Mouse (Mus musculus): ENCODE measurements around the gene Tmem246.

Tmem246 gene

DNA sequence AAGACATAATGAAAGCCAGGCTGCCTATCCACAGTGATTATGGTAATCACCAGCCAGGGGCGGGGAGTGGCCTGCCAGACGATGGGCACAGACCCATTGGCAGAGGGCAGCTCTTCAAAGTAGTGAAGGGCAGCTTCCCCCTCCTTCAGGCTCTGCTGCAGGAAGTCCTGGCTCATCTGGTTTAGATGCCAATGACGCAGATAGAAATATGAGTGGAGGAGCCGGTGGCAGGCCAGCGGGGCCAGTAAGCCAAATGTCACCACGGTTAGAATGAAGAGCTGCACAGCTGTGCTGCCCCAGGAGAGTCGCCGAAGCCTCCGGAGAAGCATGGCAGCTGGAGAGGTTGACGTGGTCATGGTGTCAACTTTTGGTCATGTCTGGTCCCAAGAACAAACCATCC is 10.9 kb downstream of the Tmem246 start:
- TF ChIP-seq GATA4 (IDR thresholded peaks at IDR 0.05; ENCODE audit: insufficient replicate concordance, low read length), result no peak

DNA sequence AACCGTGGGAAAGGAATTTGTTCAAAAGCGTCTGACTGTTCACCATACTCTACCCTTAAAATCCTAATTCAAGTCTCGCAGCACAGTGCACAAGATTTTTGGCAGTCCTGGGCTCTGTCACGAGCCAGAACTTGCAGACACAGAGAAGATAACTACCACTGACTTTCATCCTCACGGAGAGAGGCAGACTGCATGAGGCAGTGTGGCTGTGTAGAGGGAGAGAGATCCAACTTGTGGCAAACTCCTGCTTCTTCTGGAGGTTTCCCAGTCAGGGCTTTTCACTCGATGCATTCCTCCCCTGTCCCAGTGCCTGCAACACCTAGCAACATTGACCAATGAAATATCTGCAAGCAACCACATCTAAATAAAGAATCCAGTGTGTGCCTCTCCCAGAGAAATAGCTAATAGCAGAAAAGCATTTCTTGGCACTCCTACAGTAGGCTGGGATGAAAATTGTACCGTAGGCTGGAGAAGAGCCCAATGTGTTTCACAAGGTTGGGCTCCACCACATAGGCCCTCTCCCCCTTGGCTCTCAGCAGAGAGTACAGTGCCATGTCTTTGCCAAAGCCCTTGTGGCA is 12.1 kb downstream of the Tmem246 start:
- TF ChIP-seq GATA4 (IDR thresholded peaks at IDR 0.05; ENCODE audit: insufficient replicate concordance, low read length), result no peak

DNA sequence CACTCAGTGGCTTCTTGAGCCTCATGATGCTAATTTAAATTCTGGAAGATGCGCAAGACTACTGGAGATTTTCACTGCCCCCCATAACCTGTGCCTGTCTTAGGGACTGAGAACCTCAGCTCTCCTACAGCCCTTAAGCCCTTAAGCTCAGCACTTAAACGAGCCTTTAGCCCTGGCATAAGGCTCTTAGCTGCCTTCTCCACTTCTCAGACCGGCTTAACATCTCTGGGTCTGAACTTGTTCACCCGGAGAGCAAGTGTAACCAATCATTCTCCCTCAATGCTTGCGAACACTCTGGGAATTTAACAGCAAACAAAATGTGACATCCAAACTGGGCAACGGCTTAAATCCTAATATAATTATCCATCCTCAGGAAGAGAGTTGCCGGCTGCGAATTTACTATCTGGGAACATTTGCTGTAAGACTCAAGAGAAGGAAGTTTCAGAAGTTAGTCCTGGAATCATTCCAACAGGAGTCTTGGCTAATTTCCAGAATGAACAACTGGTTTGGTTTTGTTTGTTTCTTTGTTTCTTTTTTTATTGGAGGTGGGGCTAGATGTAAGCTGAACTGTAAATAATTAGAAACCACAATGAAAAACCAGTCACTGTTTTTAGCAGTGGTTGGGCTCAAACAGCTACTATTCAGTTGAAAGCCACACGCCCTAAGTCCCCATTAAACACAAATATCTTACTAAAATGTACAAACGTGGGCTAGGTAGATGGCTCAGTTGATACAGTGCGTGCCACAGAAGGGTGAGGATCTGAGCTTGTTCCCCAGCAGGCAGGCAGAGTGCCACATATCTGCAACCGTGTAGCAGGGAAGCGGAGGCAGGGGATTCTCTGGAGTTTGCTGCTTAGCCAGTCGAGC is 13.5 kb downstream of the Tmem246 start:
- TF ChIP-seq GATA4 (IDR thresholded peaks at IDR 0.05; ENCODE audit: insufficient replicate concordance, low read length), result no peak

DNA sequence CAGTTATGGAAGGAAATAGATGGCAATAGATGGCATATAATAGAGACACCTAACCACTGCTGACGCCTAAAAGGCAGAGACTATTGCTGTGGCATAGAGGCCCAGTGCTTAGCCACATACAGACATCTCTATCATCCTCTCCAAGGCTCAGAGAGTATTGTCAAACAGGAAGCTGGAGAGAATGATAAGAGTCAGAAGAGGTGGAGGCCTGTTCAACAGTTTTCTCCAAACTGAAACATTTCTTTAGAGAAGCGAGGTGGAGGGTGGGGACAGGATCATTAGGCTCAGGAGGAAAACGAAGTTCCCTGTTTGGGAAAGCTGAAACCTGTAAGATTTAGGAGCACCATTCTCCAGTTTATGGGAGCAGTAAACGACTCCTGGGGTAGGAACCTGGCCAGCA is 16.4 kb downstream of the Tmem246 start:
- TF ChIP-seq GATA4 (IDR thresholded peaks at IDR 0.05; ENCODE audit: insufficient replicate concordance, low read length), result no peak

DNA sequence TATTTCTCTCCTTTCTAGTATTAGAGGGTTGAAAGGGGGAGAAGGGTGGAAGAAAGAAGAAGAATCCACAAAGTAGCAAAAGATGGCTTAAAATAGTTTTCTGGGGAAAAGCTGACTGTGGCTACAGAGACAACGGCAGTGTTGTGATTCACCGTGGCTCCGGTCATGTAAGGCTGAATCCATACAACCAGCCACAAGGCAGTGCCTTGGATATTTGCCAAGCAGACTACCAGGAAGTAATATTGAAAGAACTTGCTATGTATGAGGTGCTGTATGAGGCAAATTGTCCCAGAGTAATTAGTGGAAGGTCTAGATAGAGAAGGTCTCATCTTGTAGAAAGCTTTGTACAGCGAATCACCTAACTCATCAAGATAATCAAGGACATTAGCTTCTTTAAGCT is 25.5 kb downstream of the Tmem246 start:
- TF ChIP-seq GATA4 (IDR thresholded peaks at IDR 0.05; ENCODE audit: insufficient replicate concordance, low read length), result no peak

DNA sequence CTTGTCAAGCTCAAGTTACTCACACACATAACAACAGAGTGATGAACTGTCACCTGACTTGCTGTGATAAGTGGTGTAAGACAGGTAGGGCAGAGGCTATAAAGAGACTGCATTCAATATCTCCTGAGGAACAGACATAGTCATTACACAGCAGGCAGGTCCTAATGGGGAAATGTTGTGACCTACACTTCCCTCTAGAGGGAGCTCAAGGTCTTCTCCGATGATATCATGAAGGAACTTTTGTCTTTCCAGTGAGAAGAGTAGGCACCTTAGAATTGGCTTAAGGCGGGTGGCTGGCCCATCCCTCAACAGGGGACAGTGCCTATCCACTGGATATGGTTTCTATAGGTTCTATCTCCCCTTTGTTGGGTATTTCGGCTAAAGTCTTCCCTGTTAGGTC is 30.1 kb downstream of the Tmem246 start:
- no peak for TF ChIP-seq GATA4 (IDR thresholded peaks at IDR 0.05; ENCODE audit: insufficient replicate concordance, low read length)

DNA sequence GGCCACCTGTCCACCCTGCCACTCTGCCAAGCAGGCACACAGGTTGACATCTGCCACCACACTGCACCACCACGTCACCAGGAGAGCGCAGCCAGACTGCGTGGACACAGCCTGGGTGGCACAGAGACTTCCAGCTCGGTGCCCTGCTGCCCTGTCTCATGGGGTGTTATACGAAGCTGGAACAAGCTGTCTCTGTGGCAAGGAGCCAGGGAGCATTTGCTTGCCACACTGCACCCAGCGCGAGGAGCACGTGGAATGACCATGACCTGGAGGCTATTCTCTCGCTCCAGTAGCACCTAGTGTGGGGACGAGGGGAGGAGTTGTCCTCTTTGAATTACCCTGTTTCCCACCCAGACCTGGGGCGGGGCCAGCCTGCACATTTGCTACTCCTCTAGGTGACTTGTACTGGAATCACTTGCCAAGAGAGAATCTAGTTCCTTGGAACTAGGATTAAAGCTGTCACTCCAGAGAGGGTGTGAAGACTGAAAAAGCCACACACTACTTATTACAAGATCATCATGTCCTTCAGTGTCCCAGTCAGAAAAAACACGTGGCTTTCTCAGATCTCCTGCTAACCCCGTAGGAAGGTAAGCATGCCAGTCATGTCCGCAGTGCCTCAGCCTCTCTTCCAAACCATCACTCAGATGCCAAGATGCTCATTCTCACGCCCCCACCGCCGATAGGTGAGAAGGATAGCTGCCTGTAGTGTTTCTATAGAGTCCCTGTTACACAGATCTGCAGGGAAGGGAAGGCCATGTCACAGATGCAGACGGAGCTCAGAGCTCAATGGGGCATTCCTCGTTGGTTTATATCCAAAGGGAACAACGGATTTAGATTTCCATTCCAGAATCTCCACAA is 37.5 kb downstream of the Tmem246 start:
- peak; percentile 33; the same call in 1 of the 2 replicates for TF ChIP-seq GATA4 (IDR thresholded peaks at IDR 0.05; ENCODE audit: insufficient replicate concordance, low read length)

DNA sequence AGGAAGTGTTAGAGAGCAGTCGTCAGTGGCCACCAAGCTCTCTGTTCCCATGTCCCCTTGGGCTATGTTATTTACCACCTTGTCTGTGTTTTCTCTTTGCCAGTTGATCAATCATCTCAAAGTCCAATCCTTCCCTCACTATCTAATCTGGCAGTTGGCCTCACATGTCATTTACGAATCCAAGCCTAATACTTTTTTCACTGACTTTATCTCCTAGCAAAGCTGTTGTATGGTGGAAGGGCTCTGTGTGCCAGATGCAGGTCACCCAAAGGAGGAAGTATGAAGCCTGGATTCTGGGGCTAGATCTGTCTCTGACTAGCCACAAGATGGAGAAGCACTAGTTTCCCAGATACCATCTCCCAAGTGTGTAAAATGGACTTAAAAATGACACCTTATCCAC is 39.5 kb downstream of the Tmem246 start:
- TF ChIP-seq GATA4 (IDR thresholded peaks at IDR 0.05; ENCODE audit: insufficient replicate concordance, low read length), result peak; percentile 84; the same call in 1 of the 2 replicates

DNA sequence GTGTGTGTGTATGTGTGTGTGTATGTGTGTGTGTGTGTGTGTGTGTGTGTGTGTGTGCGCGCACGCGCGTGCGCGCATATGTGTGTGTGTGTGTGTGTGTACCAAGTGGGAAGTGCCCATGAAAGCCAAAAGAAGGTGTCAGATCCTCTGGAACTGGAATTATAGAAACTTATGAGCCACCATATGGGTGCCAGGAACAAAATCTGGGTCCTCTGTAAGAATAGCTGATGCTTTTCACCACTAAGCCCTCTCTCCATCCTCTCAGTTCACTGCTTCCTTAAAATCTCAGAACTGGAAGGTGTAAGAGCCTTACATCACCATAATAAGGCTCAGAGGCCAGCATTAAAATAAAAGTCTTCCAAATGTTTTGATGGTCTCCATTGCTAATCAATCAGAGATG is 40.3 kb downstream of the Tmem246 start:
- no peak for TF ChIP-seq GATA4 (IDR thresholded peaks at IDR 0.05; ENCODE audit: insufficient replicate concordance, low read length)

DNA sequence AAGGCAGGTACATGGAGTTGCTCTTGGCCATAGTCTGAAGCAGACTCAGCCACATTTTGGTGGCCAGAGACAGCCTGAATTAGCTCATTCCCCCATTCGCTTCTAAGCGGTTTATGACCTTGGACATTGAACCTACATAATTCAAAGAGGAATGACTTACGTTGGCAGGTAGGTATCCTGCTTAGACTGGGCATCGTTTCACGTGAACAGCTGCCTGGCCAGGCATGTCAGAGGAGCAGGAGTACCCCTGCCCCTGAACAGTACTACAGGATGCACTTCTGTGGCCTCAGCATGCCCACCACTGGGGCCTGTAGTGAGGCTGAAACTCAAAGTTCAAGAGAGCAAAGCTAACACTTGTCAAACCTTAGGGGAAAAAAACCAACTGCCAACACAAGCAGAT is 44.3 kb downstream of the Tmem246 start:
- TF ChIP-seq GATA4 (IDR thresholded peaks at IDR 0.05; ENCODE audit: insufficient replicate concordance, low read length), result no peak

DNA sequence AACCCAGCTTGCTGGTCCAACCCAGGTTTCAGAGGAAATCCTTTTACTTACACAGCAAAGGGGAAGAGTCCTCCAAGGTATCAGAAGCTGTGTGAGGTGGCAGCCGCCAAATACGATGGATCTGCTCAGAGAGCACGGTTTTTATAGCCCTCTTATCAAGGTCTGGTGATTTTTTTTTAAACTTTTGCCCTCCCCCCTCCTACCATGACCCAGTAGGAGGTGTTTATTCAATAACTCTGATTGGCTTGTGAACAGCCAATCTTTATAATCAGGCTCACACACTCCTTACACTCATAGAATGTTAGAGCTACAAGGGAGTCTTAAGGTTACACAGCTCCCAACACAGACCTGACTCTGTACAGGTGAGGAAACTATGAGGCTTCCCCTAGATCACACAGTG is 48.3 kb downstream of the Tmem246 start, which contains the start of gene Aldob:
Gene Aldob (minus strand): TSS at position 164 of the 400 bp plus-strand sequence.
- no peak for TF ChIP-seq GATA4 (IDR thresholded peaks at IDR 0.05; ENCODE audit: insufficient replicate concordance, low read length)

DNA sequence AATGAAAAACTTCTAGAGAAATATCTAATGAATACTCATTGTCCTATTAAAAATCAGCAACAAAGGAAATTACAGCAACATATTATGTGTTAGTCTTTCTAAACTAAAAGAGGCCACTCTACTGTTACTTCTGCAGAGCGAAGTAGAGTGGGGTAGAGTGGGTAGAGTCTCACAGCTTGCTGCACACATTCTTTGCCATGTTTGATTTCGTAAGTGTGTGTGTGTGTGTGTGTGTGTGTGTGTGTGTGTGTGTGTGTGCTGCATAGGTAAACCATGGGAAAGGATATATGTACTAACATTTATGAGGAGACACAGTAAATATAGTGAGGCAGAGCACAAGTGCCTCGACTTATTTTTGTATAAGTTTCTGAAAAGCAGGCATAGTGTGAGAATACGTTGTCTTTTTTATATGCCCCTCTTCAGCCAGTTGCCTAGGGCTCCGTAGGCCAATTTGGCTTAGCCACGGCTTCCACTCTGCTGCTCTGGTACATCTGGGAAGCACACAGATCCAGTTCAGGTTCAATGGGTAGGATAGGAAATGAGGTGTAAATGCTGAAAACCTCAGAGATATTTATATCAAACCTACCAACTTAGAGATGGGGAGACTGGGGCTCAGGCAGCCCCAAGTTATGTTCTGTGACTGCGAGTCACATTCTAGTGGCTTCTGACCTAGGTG is 50.0 kb downstream of the Tmem246 start:
- no peak for TF ChIP-seq GATA4 (IDR thresholded peaks at IDR 0.05; ENCODE audit: insufficient replicate concordance, low read length)

DNA sequence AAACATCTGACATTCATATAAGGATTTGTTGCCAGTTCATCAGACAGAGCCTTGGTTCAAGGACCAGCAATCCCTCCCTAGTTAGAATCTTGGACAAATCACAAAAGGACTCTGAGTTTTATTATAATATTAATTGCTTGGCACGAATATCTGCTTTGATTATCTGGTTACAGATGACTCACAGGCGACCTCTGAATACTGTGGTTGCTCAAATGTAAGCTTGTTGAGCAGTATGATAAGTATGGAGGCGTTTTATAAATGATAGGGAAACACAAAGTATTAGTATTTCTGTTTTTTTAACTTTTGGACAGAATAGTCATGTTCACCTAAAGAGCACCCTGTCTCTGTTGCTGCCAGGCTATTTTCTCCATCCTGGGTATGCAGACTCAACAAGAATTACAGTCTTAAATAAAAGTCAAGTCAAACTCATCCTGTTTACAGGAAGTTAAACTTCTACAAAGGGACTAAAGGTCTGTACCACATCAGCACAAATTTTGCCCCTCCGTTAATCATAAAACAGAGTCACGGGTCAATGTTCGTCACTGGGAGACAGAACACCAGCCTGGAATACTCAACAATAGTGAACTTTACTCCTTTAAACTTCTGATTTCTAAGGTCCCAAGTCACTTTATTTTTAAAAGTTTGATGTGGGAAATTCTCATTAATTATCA is 50.7 kb downstream of the Tmem246 start:
- TF ChIP-seq GATA4 (IDR thresholded peaks at IDR 0.05; ENCODE audit: insufficient replicate concordance, low read length), result no peak

DNA sequence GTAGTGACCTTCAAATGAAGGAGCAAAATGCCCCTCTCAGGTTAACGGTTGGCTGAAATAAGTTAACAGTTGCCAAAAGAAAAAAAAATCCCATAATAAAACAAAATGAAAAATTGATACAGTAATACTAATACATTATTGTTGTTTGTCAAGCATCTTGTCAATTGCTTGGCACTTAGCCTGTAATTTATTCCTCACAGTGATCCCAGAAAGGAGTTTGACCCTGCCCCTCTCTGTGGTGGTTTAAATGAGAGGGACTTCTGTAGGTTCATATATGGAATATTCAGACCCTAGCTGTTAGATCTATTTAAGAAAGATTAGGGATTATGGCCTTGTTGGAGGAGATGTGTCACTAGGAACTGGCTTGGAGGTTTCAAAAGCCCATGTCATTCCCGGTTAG is 51.6 kb downstream of the Tmem246 start:
- TF ChIP-seq GATA4 (IDR thresholded peaks at IDR 0.05; ENCODE audit: insufficient replicate concordance, low read length), result no peak

DNA sequence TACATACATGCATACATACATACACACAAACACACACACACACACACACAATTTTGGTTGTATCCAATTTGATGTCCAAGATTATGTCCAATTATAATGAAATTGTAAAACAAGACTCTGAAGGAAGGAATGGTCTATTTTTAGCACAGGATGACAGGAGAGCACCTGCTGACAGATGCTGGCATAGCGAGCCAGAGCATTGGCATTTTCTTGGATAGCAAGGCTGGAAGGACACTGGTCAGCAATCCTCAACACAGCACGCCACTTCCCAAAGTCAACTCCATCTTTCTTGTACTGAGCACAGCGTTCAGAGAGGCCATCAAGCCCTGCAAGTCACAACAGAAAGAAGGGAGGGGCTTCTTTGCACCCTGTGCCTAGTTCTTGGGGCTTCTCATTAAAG is 56.7 kb downstream of the Tmem246 start:
- TF ChIP-seq GATA4 (IDR thresholded peaks at IDR 0.05; ENCODE audit: insufficient replicate concordance, low read length), result no peak

Data from liver, adult (tissue).